Mouse (Mus musculus): ENCODE results near the gene Cdh4. TPM values are rescaled to one million over a fixed set of nuclear protein-coding genes. Genes with fewer than 3 reads are reported as not detected.

Gene Cdh4
- polyA plus RNA-seq, 1 experiment from 2014 or later, result 3.2 TPM

GRCm38 (mm10) chr2:179767527-179767849 is 325.3 kb downstream of the Cdh4 start:
- no peak overlapping the region for H3K4me3 ChIP-seq (ENCODE audit: low read depth, low read length)
- H3K27me3 ChIP-seq (ENCODE audit: control insufficient read depth, insufficient read depth, low read length), result peaks cover 14% of the 10 kb centered on the region; the same call in 1 of the 2 replicates
- H3K9ac ChIP-seq (ENCODE audit: low read length), result no peak overlapping the region
- DNase-seq (ENCODE audit: low spot score) (no peak), ATAC-seq (ENCODE audit: insufficient number of reproducible peaks, low FRiP score, low TSS enrichment, low read depth) (no peak)
- H3K4me2 ChIP-seq (ENCODE audit: low read depth, severe bottlenecking), result peak overlapping the region; percentile 7; the same call in 1 of the 2 replicates
- WGBS, result 5% methylated on average over 9 of the region's 9 CpGs
- H3K9me3 ChIP-seq (ENCODE audit: control insufficient read depth, low read length), result no peaks in the 10 kb centered on the region
- H3K36me3 ChIP-seq (ENCODE audit: control insufficient read depth, insufficient read depth, low read length), result no peaks in the 10 kb centered on the region
- H3K27ac ChIP-seq (replicated peaks; ENCODE audit: low read depth, low read length), result no peak overlapping the region
- 0 out of 2 replicates have a peak, but pooled peaks cover 2% of the 10 kb centered on the region for H3K4me1 ChIP-seq (ENCODE audit: control insufficient read depth, insufficient read depth, low read length)

- no peak overlapping the region for H3K4me2 ChIP-seq (ENCODE audit: low read depth, severe bottlenecking)
- H3K4me1 ChIP-seq (ENCODE audit: control insufficient read depth, insufficient read depth, low read length), result peaks cover 7% of the 10 kb centered on the region; the same call in 1 of the 2 replicates
- H3K27ac ChIP-seq (replicated peaks; ENCODE audit: low read depth, low read length), result no peak overlapping the region
- DNase-seq (ENCODE audit: low spot score) (no peak), ATAC-seq (ENCODE audit: insufficient number of reproducible peaks, low FRiP score, low TSS enrichment, low read depth) (no peak)
- H3K9ac ChIP-seq (ENCODE audit: low read length), result no peak overlapping the region
- peaks cover 14% of the 10 kb centered on the region; the same call in 1 of the 2 replicates for H3K27me3 ChIP-seq (ENCODE audit: control insufficient read depth, insufficient read depth, low read length)
- H3K36me3 ChIP-seq (ENCODE audit: control insufficient read depth, insufficient read depth, low read length), result no peaks in the 10 kb centered on the region
- WGBS, result 84% methylated on average over 5 of the region's 5 CpGs
- no peak overlapping the region for H3K4me3 ChIP-seq (ENCODE audit: low read depth, low read length)
- H3K9me3 ChIP-seq (ENCODE audit: control insufficient read depth, low read length), result no peaks in the 10 kb centered on the region
Measured at GRCm38 (mm10) chr2:179769137-179769536, 326.9 kb downstream of the Cdh4 start.

- no peak for ATAC-seq (ENCODE audit: insufficient number of reproducible peaks, low FRiP score, low TSS enrichment, low read depth)
- peaks cover 14% of the 10 kb centered on the region; the same call in 1 of the 2 replicates for H3K27me3 ChIP-seq (ENCODE audit: control insufficient read depth, insufficient read depth, low read length)
- DNase-seq (ENCODE audit: low spot score), result no peak
- peaks cover 14% of the 10 kb centered on the region; the same call in 1 of the 2 replicates for H3K4me1 ChIP-seq (ENCODE audit: control insufficient read depth, insufficient read depth, low read length)
- no peak overlapping the region for H3K4me2 ChIP-seq (ENCODE audit: low read depth, severe bottlenecking)
- H3K36me3 ChIP-seq (ENCODE audit: control insufficient read depth, insufficient read depth, low read length), result no peaks in the 10 kb centered on the region
- H3K9ac ChIP-seq (ENCODE audit: low read length), result no peak overlapping the region
- WGBS, result 71% methylated on average over 8 of the region's 8 CpGs
- H3K9me3 ChIP-seq (ENCODE audit: control insufficient read depth, low read length), result no peaks in the 10 kb centered on the region
- H3K4me3 ChIP-seq (ENCODE audit: low read depth, low read length), result no peak overlapping the region
- no peak overlapping the region for H3K27ac ChIP-seq (replicated peaks; ENCODE audit: low read depth, low read length)
Measured at GRCm38 (mm10) chr2:179769943-179770342, 327.7 kb downstream of the Cdh4 start.

- H3K4me1 ChIP-seq (ENCODE audit: control insufficient read depth, insufficient read depth, low read length), result peaks cover 13% of the 10 kb centered on the region; the same call in 1 of the 2 replicates
- H3K9ac ChIP-seq (ENCODE audit: low read length), result no peak overlapping the region
- no peak overlapping the region for H3K4me3 ChIP-seq (ENCODE audit: low read depth, low read length)
- no peaks in the 10 kb centered on the region for H3K36me3 ChIP-seq (ENCODE audit: control insufficient read depth, insufficient read depth, low read length)
- ATAC-seq (ENCODE audit: insufficient number of reproducible peaks, low FRiP score, low TSS enrichment, low read depth), result no peak; the same call in 1 of the 2 replicates
- DNase-seq (ENCODE audit: low spot score), result peak; percentile 51
- H3K9me3 ChIP-seq (ENCODE audit: control insufficient read depth, low read length), result no peaks in the 10 kb centered on the region
- H3K4me2 ChIP-seq (ENCODE audit: low read depth, severe bottlenecking), result no peak overlapping the region
- no peak overlapping the region for H3K27ac ChIP-seq (replicated peaks; ENCODE audit: low read depth, low read length)
- 12% methylated on average over 13 of the region's 13 CpGs for WGBS
- H3K27me3 ChIP-seq (ENCODE audit: control insufficient read depth, insufficient read depth, low read length), result no peaks in the 10 kb centered on the region
Measured at GRCm38 (mm10) chr2:179774440-179775110, 332.3 kb downstream of the Cdh4 start.

GRCm38 (mm10) chr2:179775999-179776705 is 333.9 kb downstream of the Cdh4 start:
- ATAC-seq (ENCODE audit: insufficient number of reproducible peaks, low FRiP score, low TSS enrichment, low read depth) (no peak), DNase-seq (ENCODE audit: low spot score) (no peak)
- H3K4me3 ChIP-seq (ENCODE audit: low read depth, low read length), result no peak overlapping the region
- 85% methylated on average over 10 of the region's 10 CpGs for WGBS
- no peak overlapping the region for H3K27ac ChIP-seq (replicated peaks; ENCODE audit: low read depth, low read length)
- no peaks in the 10 kb centered on the region for H3K36me3 ChIP-seq (ENCODE audit: control insufficient read depth, insufficient read depth, low read length)
- no peak overlapping the region for H3K9ac ChIP-seq (ENCODE audit: low read length)
- no peaks in the 10 kb centered on the region for H3K27me3 ChIP-seq (ENCODE audit: control insufficient read depth, insufficient read depth, low read length)
- H3K9me3 ChIP-seq (ENCODE audit: control insufficient read depth, low read length), result no peaks in the 10 kb centered on the region
- peaks cover 13% of the 10 kb centered on the region; the same call in 1 of the 2 replicates for H3K4me1 ChIP-seq (ENCODE audit: control insufficient read depth, insufficient read depth, low read length)
- H3K4me2 ChIP-seq (ENCODE audit: low read depth, severe bottlenecking), result no peak overlapping the region

- DNase-seq (ENCODE audit: low spot score) (no peak), ATAC-seq (ENCODE audit: insufficient number of reproducible peaks, low FRiP score, low TSS enrichment, low read depth) (no peak)
- H3K27me3 ChIP-seq (ENCODE audit: control insufficient read depth, insufficient read depth, low read length), result no peaks in the 10 kb centered on the region
- H3K9me3 ChIP-seq (ENCODE audit: control insufficient read depth, low read length), result no peaks in the 10 kb centered on the region
- 67% methylated on average over 9 of the region's 9 CpGs for WGBS
- no peak overlapping the region for H3K27ac ChIP-seq (replicated peaks; ENCODE audit: low read depth, low read length)
- peaks cover 7% of the 10 kb centered on the region; the same call in 1 of the 2 replicates for H3K4me1 ChIP-seq (ENCODE audit: control insufficient read depth, insufficient read depth, low read length)
- no peak overlapping the region for H3K4me3 ChIP-seq (ENCODE audit: low read depth, low read length)
- no peaks in the 10 kb centered on the region for H3K36me3 ChIP-seq (ENCODE audit: control insufficient read depth, insufficient read depth, low read length)
- H3K4me2 ChIP-seq (ENCODE audit: low read depth, severe bottlenecking), result no peak overlapping the region
- no peak overlapping the region for H3K9ac ChIP-seq (ENCODE audit: low read length)
Measured at GRCm38 (mm10) chr2:179779266-179779665, 337.0 kb downstream of the Cdh4 start.

- no peaks in the 10 kb centered on the region for H3K36me3 ChIP-seq (ENCODE audit: control insufficient read depth, insufficient read depth, low read length)
- H3K4me3 ChIP-seq (ENCODE audit: low read depth, low read length), result no peak overlapping the region
- 33% methylated on average over 4 of the region's 4 CpGs for WGBS
- no peak overlapping the region for H3K4me2 ChIP-seq (ENCODE audit: low read depth, severe bottlenecking)
- DNase-seq (ENCODE audit: low spot score) (no peak), ATAC-seq (ENCODE audit: insufficient number of reproducible peaks, low FRiP score, low TSS enrichment, low read depth) (no peak)
- H3K27ac ChIP-seq (replicated peaks; ENCODE audit: low read depth, low read length), result no peak overlapping the region
- no peaks in the 10 kb centered on the region for H3K27me3 ChIP-seq (ENCODE audit: control insufficient read depth, insufficient read depth, low read length)
- no peaks in the 10 kb centered on the region for H3K4me1 ChIP-seq (ENCODE audit: control insufficient read depth, insufficient read depth, low read length)
- no peaks in the 10 kb centered on the region for H3K9me3 ChIP-seq (ENCODE audit: control insufficient read depth, low read length)
- no peak overlapping the region for H3K9ac ChIP-seq (ENCODE audit: low read length)
Measured at GRCm38 (mm10) chr2:179780961-179781360, 338.7 kb downstream of the Cdh4 start.

- Histone ChIP-seq H3K9me3 (ENCODE audit: control insufficient read depth, low read length) (no peaks in the 10 kb centered on the region), H3K9ac (ENCODE audit: low read length) (no peak overlapping the region), H3K27me3 (ENCODE audit: control insufficient read depth, insufficient read depth, low read length) (no peaks in the 10 kb centered on the region), H3K27ac (replicated peaks; ENCODE audit: low read depth, low read length) (no peak overlapping the region), H3K4me2 (ENCODE audit: low read depth, severe bottlenecking) (no peak overlapping the region), H3K4me1 (ENCODE audit: control insufficient read depth, insufficient read depth, low read length) (0 out of 2 replicates have a peak, but pooled peaks cover under 1% of the 10 kb centered on the region), H3K4me3 (ENCODE audit: low read depth, low read length) (no peak overlapping the region), H3K36me3 (ENCODE audit: control insufficient read depth, insufficient read depth, low read length) (no peaks in the 10 kb centered on the region)
- ATAC-seq (ENCODE audit: insufficient number of reproducible peaks, low FRiP score, low TSS enrichment, low read depth), result no peak
- WGBS, result 72% methylated on average over 18 of the region's 18 CpGs
- no peak for DNase-seq (ENCODE audit: low spot score)
Measured at GRCm38 (mm10) chr2:179787256-179787655, 345.0 kb downstream of the Cdh4 start.

All from limb, embryonic 11.5 days (tissue).